Mouse (Mus musculus): ENCODE data around the gene Zfp536. TPM values are rescaled to one million over a fixed set of nuclear protein-coding genes. Genes with fewer than 3 reads are reported as not detected.

The Zfp536 gene
- 0.13 and 0.28 TPM in 2 replicates for polyA plus RNA-seq (2012; rRNA removed; ENCODE audit: low replicate concordance)

DNA sequence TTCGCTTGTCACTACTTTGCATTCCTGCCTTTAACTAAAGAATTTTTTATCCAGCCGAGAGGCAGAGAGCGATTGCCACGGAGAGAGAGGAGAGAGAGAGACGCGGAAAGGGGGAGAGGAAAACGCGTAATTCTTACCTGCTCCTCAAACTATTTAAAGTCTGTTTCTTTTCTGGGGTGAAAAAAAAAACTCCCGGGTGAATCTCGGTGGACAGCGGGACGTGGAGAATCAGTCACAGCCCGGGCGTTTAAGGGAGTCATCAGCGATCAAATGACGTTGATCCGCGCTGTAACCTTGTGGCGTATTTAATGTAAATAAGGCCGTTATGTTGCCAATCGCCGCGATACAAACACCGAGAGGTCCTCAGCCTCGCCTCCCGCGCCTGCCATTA is at the start of gene Zfp536:
Zfp536 (minus strand) TSS at position 330 of the 391 bp plus-strand sequence.

Other genes with a start within 250 kb of the Zfp536 start
- 7.7 and 12.0 TPM in 2 replicates for gene Uri1, start 249.9 kb upstream of the Zfp536 start, polyA plus RNA-seq (2012; rRNA removed; ENCODE audit: low replicate concordance)

Measured in subcutaneous adipose tissue, adult 2 months (tissue).